Mouse (Mus musculus): ENCODE results near the gene Vwa2. TPM values are rescaled to one million over a fixed set of nuclear protein-coding genes. Genes with fewer than 3 reads are reported as not detected.

Gene Vwa2
- 0.16 and 0.65 TPM in 2 replicates for polyA plus RNA-seq (2015; fragmentation: Nextera tagmentation; extraction: Ambion mirVana)

- H3K36me3 ChIP-seq = no peaks in the 10 kb centered on the region
- H3K4me1 ChIP-seq (replicated peaks) = peaks cover 12% of the 10 kb centered on the region
- no peaks in the 10 kb centered on the region for H3K9me3 ChIP-seq (replicated peaks)
- no peak for ATAC-seq (replicated peaks; ENCODE audit: insufficient number of reproducible peaks, insufficient read depth, low FRiP score, low read depth)
- H3K4me2 ChIP-seq = peak within 1 kb of the TSS; percentile 96
- peak within 1 kb of the TSS; percentile 37 for H3K9ac ChIP-seq
- no peak within 1 kb of the TSS for H3K27ac ChIP-seq
- WGBS = 3% methylated on average over 71 of the region's 71 CpGs
- peak within 1 kb of the TSS; percentile 54 for H3K4me3 ChIP-seq
- H3K27me3 ChIP-seq = peaks cover 84% of the 10 kb centered on the region
These were observed at the start of gene Vwa2 for GRCm38 (mm10) chr19:56873816-56874600. Vwa2 (plus strand) TSS chr19:56874249.

- WGBS = 51% methylated on average over 44 of the region's 44 CpGs
- Histone ChIP-seq H3K9ac (no peak within 1 kb of the TSS), H3K4me1 (replicated peaks) (peaks cover 12% of the 10 kb centered on the region), H3K27ac (no peak within 1 kb of the TSS), H3K4me2 (peak within 1 kb of the TSS; percentile 57), H3K27me3 (0 out of 2 replicates have a peak, but pooled peaks cover 4% of the 10 kb centered on the region), H3K4me3 (peak within 1 kb of the TSS; percentile 20), H3K9me3 (replicated peaks) (no peaks in the 10 kb centered on the region), H3K36me3 (no peaks in the 10 kb centered on the region)
- no peak for ATAC-seq (replicated peaks; ENCODE audit: insufficient number of reproducible peaks, insufficient read depth, low FRiP score, low read depth)
These were observed 47.9 kb upstream of the Vwa2 start, which contains the start of gene Tdrd1 for GRCm38 (mm10) chr19:56826047-56826631. Tdrd1 (plus strand) TSS chr19:56826209.

- no peaks in the 10 kb centered on the region for H3K36me3 ChIP-seq
- H3K4me1 ChIP-seq (replicated peaks) = peaks cover 5% of the 10 kb centered on the region; the same call in 1 of the 2 replicates
- H3K9me3 ChIP-seq (replicated peaks) = no peaks in the 10 kb centered on the region
- 0 out of 2 replicates have a peak, but pooled peaks cover 4% of the 10 kb centered on the region for H3K27me3 ChIP-seq
- no peak overlapping the region for H3K4me2 ChIP-seq
- H3K4me3 ChIP-seq = no peak overlapping the region
- no peak overlapping the region for H3K27ac ChIP-seq
- WGBS = 74% methylated on average over 11 of the region's 11 CpGs
- no peak overlapping the region for H3K9ac ChIP-seq
- ATAC-seq (replicated peaks; ENCODE audit: insufficient number of reproducible peaks, insufficient read depth, low FRiP score, low read depth) = no peak
These were observed 45.7 kb upstream of the Vwa2 start for GRCm38 (mm10) chr19:56828305-56828704.

GRCm38 (mm10) chr19:56829267-56829666 is 44.8 kb upstream of the Vwa2 start:
- H3K4me2 ChIP-seq = no peak overlapping the region
- H3K27me3 ChIP-seq = 0 out of 2 replicates have a peak, but pooled peaks cover 4% of the 10 kb centered on the region
- H3K36me3 ChIP-seq = no peaks in the 10 kb centered on the region
- H3K27ac ChIP-seq = no peak overlapping the region
- no peaks in the 10 kb centered on the region for H3K9me3 ChIP-seq (replicated peaks)
- peaks cover 5% of the 10 kb centered on the region; the same call in 1 of the 2 replicates for H3K4me1 ChIP-seq (replicated peaks)
- no peak overlapping the region for H3K9ac ChIP-seq
- no peak overlapping the region for H3K4me3 ChIP-seq
- WGBS = 89% methylated on average over 9 of the region's 9 CpGs
- no peak for ATAC-seq (replicated peaks; ENCODE audit: insufficient number of reproducible peaks, insufficient read depth, low FRiP score, low read depth)

GRCm38 (mm10) chr19:56830163-56830562 is 43.9 kb upstream of the Vwa2 start:
- 88% methylated on average over 4 of the region's 4 CpGs for WGBS
- H3K4me1 ChIP-seq (replicated peaks) = peaks cover 5% of the 10 kb centered on the region; the same call in 1 of the 2 replicates
- ATAC-seq (replicated peaks; ENCODE audit: insufficient number of reproducible peaks, insufficient read depth, low FRiP score, low read depth) = no peak
- 0 out of 2 replicates have a peak, but pooled peaks cover 4% of the 10 kb centered on the region for H3K27me3 ChIP-seq
- no peak overlapping the region for H3K9ac ChIP-seq
- no peak overlapping the region for H3K4me2 ChIP-seq
- no peak overlapping the region for H3K27ac ChIP-seq
- no peaks in the 10 kb centered on the region for H3K36me3 ChIP-seq
- no peaks in the 10 kb centered on the region for H3K9me3 ChIP-seq (replicated peaks)
- H3K4me3 ChIP-seq = no peak overlapping the region

- Histone ChIP-seq H3K36me3 (no peaks in the 10 kb centered on the region), H3K4me2 (no peak overlapping the region), H3K9me3 (replicated peaks) (no peaks in the 10 kb centered on the region), H3K27ac (no peak overlapping the region), H3K27me3 (no peaks in the 10 kb centered on the region), H3K9ac (no peak overlapping the region), H3K4me1 (replicated peaks) (peaks cover 4% of the 10 kb centered on the region), H3K4me3 (no peak overlapping the region)
- no peak for ATAC-seq (replicated peaks; ENCODE audit: insufficient number of reproducible peaks, insufficient read depth, low FRiP score, low read depth)
- 63% methylated on average over 9 of the region's 9 CpGs for WGBS
These were observed 38.7 kb upstream of the Vwa2 start for GRCm38 (mm10) chr19:56835340-56835739.

- H3K4me1 ChIP-seq (replicated peaks) = peaks cover 4% of the 10 kb centered on the region
- no peak for ATAC-seq (replicated peaks; ENCODE audit: insufficient number of reproducible peaks, insufficient read depth, low FRiP score, low read depth)
- H3K27me3 ChIP-seq = no peaks in the 10 kb centered on the region
- no peaks in the 10 kb centered on the region for H3K9me3 ChIP-seq (replicated peaks)
- H3K36me3 ChIP-seq = no peaks in the 10 kb centered on the region
- no peak overlapping the region for H3K4me2 ChIP-seq
- H3K9ac ChIP-seq = no peak overlapping the region
- no peak overlapping the region for H3K4me3 ChIP-seq
- no peak overlapping the region for H3K27ac ChIP-seq
- 78% methylated on average over 17 of the region's 17 CpGs for WGBS
These were observed 34.9 kb upstream of the Vwa2 start for GRCm38 (mm10) chr19:56838942-56839706.

GRCm38 (mm10) chr19:56842974-56843373 is 31.1 kb upstream of the Vwa2 start:
- H3K9ac ChIP-seq = no peak overlapping the region
- H3K4me3 ChIP-seq = no peak overlapping the region
- no peaks in the 10 kb centered on the region for H3K9me3 ChIP-seq (replicated peaks)
- H3K27ac ChIP-seq = no peak overlapping the region
- 76% methylated on average over 12 of the region's 12 CpGs for WGBS
- ATAC-seq (replicated peaks; ENCODE audit: insufficient number of reproducible peaks, insufficient read depth, low FRiP score, low read depth) = no peak
- H3K4me1 ChIP-seq (replicated peaks) = no peaks in the 10 kb centered on the region
- no peak overlapping the region for H3K4me2 ChIP-seq
- no peaks in the 10 kb centered on the region for H3K36me3 ChIP-seq
- no peaks in the 10 kb centered on the region for H3K27me3 ChIP-seq

GRCm38 (mm10) chr19:56852590-56852989 is 21.5 kb upstream of the Vwa2 start:
- H3K9me3 ChIP-seq (replicated peaks) = no peaks in the 10 kb centered on the region
- ATAC-seq (replicated peaks; ENCODE audit: insufficient number of reproducible peaks, insufficient read depth, low FRiP score, low read depth) = no peak
- H3K27ac ChIP-seq = no peak overlapping the region
- H3K4me1 ChIP-seq (replicated peaks) = 0 out of 2 replicates have a peak, but pooled peaks cover 8% of the 10 kb centered on the region
- H3K9ac ChIP-seq = no peak overlapping the region
- no peaks in the 10 kb centered on the region for H3K27me3 ChIP-seq
- no peak overlapping the region for H3K4me3 ChIP-seq
- no peaks in the 10 kb centered on the region for H3K36me3 ChIP-seq
- no peak overlapping the region for H3K4me2 ChIP-seq

- H3K4me2 ChIP-seq = no peak overlapping the region
- no peaks in the 10 kb centered on the region for H3K9me3 ChIP-seq (replicated peaks)
- WGBS = 21% methylated on average over 5 of the region's 5 CpGs
- H3K27me3 ChIP-seq = no peaks in the 10 kb centered on the region
- no peak overlapping the region for H3K27ac ChIP-seq
- 0 out of 2 replicates have a peak, but pooled peaks cover 8% of the 10 kb centered on the region for H3K4me1 ChIP-seq (replicated peaks)
- H3K9ac ChIP-seq = no peak overlapping the region
- H3K4me3 ChIP-seq = no peak overlapping the region
- ATAC-seq (replicated peaks; ENCODE audit: insufficient number of reproducible peaks, insufficient read depth, low FRiP score, low read depth) = 0 out of 2 replicates have a peak, but pooled peaks have one; percentile 47
- H3K36me3 ChIP-seq = no peaks in the 10 kb centered on the region
These were observed 17.6 kb upstream of the Vwa2 start for GRCm38 (mm10) chr19:56856455-56856854.

- WGBS = 60% methylated on average over 4 of the region's 4 CpGs
- H3K27me3 ChIP-seq = peaks cover 22% of the 10 kb centered on the region
- no peak for ATAC-seq (replicated peaks; ENCODE audit: insufficient number of reproducible peaks, insufficient read depth, low FRiP score, low read depth)
These were observed 6.3 kb upstream of the Vwa2 start for GRCm38 (mm10) chr19:56867701-56868100.

More at GRCm38 (mm10) chr19:56867701-56868100, 6.3 kb upstream of the Vwa2 start:
- no peak overlapping the region for H3K4me2 ChIP-seq
- H3K36me3 ChIP-seq = no peaks in the 10 kb centered on the region
- no peak overlapping the region for H3K27ac ChIP-seq
- no peaks in the 10 kb centered on the region for H3K4me1 ChIP-seq (replicated peaks)
- no peaks in the 10 kb centered on the region for H3K9me3 ChIP-seq (replicated peaks)
- no peak overlapping the region for H3K4me3 ChIP-seq
- no peak overlapping the region for H3K9ac ChIP-seq

Measured in heart, embryonic 15.5 days (tissue).